Mouse (Mus musculus) heart, adult 11 months (tissue): Measurements from ENCODE around the gene Gpbp1l1.

Experiments
- DNase-seq: peaks from one replicate; pipeline ENCODE4 v3.0.0; 2022

The Gpbp1l1 gene

DNA sequence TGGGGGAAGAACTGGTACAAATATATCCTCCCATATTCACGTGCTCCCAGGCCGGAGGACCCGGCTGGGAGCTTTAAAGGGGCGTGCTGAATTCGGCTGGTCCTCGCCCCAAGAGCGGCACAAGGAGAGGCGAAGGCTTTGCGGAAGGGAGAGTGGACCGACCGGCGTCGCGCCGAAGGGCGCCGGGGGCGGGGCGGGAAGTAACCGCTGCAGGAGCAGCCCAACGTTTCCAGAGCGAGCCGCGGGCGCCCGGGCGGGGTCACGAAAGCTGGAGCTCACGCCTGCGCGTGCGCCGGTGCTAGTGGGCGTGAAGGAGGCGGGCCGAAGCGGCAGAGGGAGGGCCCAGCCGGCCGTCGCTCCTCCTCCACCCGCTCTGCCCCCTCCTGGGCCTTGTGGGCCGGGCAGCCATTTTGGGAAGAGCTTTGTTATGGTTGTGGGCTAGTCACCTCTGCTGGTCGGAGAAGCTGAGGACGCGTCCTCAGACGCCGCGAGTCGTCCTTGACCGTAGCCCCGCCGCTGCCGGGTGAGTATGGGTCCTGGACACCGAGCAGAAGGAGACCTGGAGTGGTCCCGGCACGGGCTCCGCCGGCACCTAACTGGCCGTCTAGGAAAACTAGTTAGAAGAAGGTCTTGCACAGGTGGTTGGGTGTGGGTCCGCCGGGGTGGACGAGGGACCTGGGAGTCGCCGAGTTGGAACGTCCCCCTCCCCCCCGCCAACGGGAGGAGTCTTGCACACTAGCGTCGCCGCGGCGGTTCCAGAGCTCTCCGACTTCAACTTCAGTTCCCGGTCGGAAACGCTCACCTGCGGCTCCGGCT is at the start of gene Gpbp1l1:
TSS of gene Gpbp1l1 (plus strand) at position 353 of the 816 bp plus-strand sequence.
- peak; percentile 100 for DNase-seq

DNA sequence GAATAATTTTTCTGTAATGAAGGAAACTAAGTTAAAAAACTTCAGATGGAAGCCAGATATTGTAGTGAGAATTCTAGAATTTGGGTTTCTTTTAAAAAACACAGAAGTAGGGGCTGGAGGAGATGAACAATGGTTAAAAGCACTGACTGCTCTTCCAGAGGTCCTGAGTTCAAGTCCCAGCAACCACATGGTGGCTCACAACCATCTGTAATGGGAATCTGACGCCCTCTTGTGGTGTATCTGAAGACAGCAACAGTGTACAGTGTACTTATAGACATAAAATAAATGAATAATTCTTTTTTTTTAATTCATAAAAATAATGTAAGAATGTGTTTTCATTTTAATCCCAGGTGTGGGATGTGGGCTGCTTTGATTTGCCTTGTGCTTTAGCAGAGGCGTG is 26.3 kb upstream of the Gpbp1l1 start:
- no peak for DNase-seq

DNA sequence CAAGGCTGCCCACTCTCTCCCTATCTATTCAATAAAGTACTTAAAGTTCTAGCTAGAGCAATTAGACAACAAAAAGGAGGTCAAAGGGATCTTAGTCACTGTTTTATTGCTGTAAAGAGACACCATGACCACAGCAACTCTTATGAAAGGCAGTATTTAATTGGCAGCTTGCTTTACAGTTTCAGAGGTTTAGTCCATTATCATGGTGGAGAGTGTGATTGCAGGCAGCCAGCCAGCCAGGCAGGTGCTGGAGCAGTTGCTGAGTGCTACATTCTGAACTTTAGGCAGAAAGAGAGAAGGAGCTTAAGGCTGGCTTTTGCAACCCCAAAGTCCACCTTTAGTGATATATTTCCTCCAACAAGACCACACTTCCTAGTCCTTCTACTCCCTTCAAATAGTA is 21.1 kb upstream of the Gpbp1l1 start:
- peak; percentile 19 for DNase-seq

DNA sequence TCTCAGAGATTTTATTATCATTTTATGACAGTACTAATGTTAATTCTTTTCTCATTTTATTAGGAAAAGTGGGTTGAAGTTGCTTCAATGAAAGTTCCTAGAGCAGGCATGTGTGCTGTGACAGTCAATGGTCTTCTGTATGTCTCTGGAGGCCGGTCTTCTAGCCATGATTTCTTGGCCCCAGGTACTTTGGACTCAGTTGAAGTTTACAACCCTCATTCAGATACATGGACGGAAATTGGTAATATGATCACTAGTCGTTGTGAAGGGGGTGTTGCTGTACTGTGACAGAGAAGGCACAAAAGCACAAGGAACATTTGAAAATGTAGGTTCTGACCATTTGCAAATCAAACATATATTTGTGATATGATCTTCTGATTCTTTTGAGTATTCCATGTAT is 19.7 kb upstream of the Gpbp1l1 start:
- peak; percentile 25 for DNase-seq

DNA sequence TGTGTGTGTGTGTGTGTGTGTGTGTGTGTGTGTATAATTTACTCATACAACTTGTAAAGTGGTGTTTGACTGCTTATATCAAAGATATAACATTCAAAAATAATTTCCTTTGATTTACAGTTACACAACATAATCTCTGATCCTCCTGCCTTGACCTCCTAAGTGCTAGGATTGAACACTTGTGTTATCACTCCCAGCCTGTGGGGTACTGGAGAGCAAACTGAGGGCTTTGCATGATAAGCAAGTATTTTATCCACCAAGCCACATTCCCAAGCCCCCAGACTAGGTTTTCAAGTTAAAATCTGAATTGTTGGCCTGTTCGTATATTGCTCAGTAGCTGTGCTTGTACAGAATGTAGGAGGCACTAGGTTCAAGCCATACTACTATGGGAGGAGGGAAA is 7.0 kb upstream of the Gpbp1l1 start:
- DNase-seq: no peak

DNA sequence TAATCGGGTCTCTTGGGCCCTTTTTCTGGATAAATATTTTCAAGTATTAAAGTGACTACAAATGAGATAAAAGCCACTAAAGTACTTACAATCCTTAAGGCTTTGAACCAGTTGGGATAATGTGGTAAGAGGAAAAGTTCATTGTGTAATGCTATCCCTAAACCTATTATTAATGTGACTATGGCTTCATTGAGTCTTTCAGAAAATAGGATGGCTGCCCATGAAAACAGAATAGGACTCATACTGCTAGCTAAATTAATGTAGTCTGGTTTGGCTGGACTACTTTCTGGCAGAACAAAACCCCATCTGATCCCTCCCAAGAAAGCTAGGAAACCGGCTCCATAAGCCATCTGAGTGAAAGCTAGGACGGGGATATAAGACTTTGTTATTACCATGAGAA is 4.4 kb upstream of the Gpbp1l1 start:
- no peak for DNase-seq

DNA sequence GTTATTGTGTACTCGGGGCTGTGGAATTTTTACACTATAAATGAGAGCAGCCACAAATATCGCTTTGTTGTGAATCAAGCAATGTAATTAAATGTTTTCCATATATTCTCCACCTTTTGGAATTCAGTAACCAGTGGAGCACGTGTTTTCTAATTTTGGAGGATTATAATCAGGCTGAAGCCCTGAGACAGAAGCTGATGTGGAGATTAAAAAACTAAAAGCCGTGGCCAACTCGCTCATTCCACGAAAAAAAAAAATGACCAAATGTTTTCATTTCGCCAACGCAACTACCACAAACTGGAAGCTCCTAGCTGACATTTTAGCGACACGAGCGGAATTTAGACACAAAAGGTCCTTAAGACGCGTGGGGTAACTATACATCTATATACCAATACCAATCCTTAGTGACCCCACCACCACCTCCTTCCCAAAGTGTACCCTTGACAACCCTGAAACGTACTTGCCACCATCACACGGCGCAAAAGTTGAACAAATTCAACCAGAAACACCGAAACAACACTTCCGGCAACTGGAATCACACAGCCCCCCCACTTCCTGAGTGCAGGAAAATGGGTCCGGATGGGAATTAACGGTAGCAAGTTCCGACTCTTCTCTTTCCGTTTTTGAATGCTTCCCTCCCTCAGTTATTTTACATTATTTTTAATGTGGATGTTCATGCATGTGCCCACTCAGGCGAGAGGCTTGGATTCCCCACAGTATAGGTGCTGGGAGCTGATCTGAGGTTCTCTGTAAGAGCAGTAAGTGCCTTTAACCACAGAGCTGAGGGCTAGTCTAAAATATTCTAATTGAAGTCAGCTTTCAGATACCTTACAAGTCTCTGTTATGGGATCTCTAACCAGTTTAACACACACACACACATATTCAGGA is 1.8 kb upstream of the Gpbp1l1 start, which contains the start of gene Tmem69:
TSS of gene Tmem69 (minus strand) at position 524 of the 888 bp plus-strand sequence.
- peak; percentile 96 for DNase-seq

DNA sequence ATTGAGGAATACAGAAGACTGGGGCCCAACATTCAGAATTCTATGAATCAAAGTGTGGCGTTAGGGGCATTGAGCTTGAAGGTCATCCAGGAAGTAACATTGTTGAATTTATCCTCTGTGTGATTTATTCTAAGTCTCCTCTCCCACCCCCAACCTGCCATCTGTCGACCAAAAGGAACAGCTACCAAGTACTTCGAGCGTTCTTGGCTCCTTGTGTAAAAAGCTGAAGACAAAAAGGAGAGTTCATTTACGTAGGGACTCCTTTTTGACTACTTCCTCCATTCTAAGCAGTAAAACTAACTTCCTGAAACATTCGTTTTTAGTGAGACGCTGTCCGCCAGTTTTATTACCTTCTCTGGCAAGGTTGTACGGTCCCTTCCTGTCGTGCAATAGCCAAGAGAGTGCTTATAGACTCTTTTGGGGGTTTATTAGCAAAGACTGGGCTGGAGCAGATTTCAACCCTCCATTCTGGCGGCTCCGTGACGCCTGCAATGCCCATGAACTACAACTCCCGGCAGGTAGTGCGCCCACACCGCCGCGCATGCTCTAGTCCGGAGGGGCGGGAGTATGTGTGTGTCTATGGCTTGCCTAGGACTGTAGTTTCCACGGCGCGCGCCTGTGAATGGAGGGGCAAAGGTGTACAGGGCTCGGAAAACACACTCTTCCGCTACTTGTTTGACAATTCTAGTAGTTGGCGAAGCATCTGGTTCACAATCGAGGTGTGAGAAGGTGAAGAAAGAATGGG is 725 bp upstream of the Gpbp1l1 start:
- peak; percentile 99 for DNase-seq

DNA sequence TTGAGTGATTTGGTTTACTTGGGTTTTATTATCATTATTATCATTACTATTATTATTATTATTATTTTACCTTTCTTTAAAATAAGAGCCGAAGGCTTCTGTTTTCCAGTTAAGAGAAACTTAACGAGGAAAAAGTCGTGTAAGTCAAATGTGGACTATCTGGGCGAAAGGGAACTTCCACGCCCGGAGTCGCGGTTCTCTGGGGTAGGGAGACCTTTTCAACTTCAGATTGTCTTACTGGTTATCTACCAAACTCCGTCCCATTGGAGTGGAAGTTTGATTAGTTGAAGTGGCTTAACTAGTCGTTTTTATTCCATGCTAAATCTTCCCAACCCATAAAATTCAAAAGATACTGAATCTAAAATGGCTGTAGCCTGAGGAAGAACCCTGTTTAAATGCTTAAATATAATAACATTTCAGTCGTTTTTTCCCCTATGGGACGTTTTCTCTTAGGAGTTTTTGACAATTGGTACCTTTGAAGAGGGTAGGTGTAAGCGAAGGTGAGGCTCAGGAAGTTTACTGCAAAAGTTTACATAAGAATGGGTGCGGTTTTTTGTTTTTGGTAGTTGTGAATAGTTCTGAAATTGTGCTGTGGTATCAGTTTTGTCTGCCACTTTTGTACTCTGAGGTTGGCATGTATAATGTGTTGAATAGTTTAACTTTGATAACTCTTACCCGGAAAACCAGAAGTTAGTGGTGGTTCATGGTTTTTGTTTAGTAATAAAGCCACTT is 859 bp downstream of the Gpbp1l1 start:
- peak; percentile 5 for DNase-seq

DNA sequence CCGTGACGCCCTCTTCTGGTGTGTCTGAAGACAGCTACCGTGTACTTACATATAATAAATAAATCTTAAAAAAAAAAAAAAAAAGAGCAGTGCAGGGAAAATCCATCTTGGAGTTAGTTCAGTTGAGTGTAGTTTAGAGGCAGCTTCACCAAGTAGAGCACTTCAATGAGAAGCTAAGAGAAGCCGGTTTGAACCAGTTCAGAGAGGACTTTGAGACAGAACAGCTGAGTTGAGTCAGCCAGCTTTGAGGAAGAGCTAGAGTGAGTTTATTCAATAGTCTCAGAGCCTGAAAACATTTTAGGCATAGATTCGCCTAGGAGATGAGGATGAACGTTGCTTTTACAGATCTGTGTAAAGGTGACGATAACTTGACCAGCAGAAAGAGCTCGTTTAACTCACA is 38.3 kb downstream of the Gpbp1l1 start:
- DNase-seq: no peak

DNA sequence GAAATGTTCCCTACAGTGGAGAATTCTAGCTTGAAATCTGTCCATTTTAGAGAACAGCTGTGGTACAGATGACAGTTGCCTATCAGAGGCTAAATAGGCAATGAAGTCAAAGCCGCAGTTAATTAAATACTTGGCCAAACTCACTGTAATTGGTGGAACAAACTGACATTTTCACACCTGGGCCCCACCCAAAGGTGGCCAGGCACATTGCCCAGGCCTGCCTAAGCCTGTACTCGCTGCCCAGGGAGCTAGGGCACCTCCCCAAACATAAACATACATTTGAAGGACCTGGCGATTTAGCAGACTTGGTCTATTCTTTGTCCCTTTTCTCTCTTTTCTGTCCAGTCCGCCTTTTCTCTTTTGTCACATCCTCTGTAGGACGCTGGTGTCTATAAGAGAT is 38.9 kb downstream of the Gpbp1l1 start, which contains the start of gene Ccdc17:
TSS of gene Ccdc17 (plus strand) at position 276 of the 400 bp plus-strand sequence.
- DNase-seq: no peak

DNA sequence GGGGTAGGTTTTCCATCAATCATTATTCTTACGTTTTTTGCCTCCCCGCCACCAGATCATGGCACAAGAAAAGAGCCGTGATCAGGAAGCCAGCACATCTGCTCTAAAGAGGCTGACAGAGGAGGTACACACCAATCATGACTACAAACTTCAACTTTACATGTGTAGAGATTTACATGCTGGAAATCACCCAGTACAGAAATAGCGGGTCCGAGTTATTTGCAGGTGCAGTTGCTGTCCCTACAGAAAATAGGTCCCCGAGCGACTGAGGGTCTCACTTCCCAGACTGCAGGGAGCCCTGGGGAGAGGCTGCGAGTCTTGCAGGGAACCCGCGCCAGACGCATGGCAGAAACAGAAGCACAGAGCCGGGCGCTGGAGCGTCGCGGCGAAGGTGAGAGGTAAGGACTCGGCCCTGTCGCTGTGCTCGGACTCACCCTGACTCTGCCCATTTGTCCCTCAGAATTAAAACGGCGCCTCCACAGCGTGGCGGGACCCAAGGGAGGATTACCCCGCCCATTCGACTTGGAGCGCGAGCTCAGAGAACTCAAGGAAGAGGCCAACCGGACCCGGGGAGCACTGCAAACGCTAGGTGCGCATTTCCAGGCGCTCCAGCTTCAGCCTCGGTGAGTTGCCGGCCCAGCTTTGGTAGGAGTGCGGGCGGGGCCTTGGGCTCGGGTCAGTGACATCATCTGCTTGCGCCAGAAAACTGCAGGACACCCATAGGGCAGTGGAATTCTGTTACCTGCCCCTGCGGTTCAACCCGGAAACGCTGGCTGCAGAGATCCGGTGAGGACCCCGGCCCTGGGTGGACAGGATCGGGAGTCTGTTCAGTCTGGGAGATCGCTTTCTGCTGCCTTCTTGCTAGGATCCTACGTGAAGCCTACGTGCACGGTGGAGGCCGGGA is 39.8 kb downstream of the Gpbp1l1 start:
- DNase-seq: peak; percentile 99

DNA sequence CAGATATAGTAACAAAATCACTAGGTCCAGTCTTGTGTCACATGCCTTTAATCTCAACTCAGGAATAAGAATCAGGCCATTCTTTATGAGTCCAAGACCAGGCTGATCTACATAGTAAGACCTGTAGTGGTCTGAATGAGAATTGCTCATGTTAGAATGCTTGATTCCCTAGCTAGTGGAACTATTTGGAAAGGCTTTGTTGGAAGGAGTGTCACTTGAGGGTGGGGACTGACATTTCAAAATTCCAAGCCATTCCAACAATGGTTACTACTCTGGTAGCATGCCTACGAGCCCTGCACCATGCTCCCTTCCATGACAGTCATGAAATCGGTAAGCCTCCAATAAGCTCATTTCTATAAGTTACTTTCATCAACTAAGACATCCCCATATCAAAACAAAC is 55.2 kb downstream of the Gpbp1l1 start:
- no peak for DNase-seq

DNA sequence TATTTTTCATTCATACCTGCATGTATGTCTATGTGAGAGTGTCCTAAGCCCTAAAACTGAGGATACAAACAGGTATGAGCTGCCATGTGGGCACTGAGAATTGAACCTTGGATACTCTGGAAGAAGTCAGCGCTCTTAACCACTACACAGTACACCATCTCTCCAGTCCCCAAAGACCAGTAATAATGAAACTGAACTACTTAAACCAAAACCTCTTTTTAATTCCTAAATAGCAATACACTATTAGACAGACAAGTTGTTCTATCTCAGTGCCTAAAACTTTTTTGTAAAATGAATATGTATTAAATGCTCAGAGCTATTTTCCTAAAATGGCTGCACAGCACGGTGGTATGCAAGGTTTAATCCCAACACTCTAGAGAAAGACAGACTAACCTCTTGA is 57.8 kb downstream of the Gpbp1l1 start:
- DNase-seq: no peak

DNA sequence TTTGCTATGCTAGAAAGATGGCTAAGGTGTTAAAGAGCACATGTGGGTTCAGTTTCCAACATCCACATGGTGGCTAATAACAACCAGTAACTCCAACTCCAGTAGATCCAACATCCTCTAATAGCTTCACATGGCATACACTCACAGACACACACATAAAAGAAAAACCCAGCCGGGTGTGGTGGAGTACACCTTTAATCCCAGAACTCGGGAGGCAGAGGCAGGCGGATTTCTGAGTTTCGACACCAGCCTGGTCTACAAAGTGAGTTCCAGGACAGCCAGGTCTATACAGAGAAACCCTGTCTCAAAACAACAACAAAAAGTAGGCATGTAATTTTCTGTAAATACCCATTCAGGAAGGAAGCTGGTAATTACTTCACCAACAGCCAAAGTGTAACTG is 67.4 kb downstream of the Gpbp1l1 start:
- peak; percentile 79 for DNase-seq

DNA sequence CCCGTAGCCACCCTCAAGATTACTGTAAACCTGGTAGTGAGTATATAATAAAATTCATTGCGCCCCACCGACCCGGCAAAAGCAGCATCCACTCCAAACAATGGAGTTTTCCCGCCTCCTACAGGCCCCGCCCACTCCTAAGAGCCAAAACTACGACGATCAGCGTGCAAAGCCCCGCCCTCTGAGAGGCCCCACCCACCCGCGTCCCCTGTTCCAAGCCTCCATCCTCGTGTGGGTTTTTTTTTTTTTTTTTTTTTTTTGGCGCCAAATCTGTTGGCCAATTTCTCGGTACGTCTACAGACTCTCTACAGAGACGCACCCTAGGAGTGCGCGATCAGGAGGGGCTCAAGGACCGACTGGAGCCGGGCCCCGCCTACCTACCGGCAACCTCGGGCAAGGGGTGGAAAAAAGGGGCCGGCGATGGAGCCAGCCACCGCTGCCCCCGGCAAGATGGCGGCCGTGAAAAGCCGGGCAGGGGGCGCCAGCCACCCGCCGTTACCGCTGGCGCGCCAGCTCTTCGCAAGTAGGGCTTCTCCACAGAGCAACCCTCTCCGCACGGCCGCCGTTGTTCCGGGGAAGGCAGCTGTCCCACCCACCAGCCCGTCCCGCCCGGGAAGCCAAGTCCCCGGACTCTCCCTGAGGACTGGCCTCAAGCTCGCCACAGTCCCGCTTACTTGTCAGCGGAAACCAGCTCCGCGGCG is 69.3 kb downstream of the Gpbp1l1 start:
- DNase-seq: peak; percentile 98

DNA sequence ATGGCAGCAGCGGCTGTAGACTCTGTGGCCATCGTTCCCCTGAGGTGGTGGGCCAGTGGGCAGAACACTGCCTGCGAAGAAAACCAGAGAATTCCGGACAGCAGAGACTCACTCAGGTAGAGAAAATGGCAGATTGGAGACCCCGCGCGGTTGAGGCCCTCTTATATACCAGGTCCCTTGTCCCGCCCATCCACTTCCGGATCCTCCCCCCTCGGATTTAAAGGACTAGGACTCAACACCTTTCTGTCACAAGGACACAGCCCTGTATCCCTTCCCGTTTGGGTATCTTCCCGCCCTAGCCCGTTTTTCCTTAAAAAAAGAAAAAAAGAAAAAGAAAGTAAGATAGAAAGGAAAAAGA is 69.9 kb downstream of the Gpbp1l1 start:
- DNase-seq: peak; percentile 99

DNA sequence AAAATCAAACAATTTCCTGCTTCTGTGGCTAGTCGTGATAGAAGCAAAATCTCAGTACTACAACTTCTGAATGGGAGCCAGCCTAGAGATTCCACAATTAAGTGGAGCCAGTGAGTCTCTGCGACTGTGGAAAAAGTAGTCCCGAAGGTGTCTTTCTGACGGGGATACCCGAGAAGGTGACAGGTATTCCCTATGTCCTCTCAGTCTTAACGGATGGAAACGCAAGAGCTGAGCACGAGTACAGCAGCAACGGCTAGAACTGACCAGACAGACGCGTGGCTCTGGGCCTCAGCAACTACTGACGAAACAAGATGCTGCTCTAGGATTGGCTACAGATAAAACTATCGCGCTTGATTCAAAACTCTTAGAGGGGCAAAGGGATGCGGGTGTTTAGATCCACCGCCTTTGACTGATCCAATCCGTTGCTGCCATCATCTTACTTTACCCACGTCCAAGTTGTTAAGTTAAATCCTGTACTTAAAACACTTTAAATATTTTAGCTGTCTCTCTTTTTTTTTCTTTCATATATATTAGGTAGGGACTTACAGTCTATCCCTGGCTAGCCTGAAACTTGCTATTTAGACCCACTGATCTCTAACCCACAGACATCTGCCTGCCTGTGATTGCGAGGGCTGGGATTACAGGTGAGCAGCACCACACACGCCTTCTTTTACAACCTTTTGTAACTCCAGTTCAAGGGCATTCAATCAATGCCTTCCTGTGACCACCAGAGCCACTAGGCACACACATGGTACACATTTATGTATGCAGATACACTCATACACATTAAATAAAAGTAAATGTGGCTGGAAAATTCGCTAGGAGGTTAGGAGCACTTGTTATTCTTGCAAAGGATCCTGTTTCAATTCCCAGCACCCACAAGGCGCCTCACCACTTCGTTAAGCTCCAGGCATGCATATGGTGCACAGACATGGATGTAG is 70.5 kb downstream of the Gpbp1l1 start, which contains the start of gene Nasp:
TSS of gene Nasp (minus strand) at position 220 of the 941 bp plus-strand sequence.
- DNase-seq: peak; percentile 99

DNA sequence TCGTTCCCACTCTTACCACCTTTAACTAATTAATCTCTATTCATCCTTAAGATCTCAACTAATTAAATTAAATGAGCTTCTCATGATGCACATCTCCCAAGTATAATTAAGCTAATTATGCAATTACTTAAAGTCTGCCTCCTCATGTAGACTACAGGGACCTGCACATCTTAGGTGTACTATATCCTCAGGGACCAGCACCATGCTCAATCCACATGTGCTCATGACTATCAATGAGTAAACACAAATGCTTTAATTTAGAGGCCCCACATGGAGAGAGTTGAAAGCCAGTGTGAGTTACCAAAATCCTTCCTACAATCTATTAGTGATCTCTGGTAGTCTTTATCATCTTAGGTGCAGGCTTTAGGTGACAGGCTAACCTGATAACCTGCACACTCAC is 77.7 kb downstream of the Gpbp1l1 start:
- peak; percentile 34 for DNase-seq
